Mouse (Mus musculus): ENCODE measurements at regions not wholly inside any gene's neighbourhood (a gene's known extent, or its start where the extent isn't known, plus 50 kb on each side); places are given as distances from the start of the nearest gene placed in this dataset.

GRCm38 (mm10) chr8:39780169-39780568 is 894.7 kb upstream of the Adam24 start:
- no peak for DNase-seq (ENCODE audit: extremely low read depth)

GRCm38 (mm10) chr8:39781424-39782161 is 893.3 kb upstream of the Adam24 start:
- Histone ChIP-seq H3K27ac (ENCODE audit: insufficient read depth, low read depth) (no peak overlapping the region), H3K4me1 (ENCODE audit: control insufficient read depth in 1 of 2, insufficient read depth in 2 of 2) (no peaks in the 10 kb centered on the region), H3K4me2 (ENCODE audit: insufficient read depth, low read depth, poor library complexity, severe bottlenecking) (no peak overlapping the region), H3K9me3 (replicated peaks; ENCODE audit: low read length) (no peaks in the 10 kb centered on the region), H3K27me3 (replicated peaks) (no peaks in the 10 kb centered on the region), H3K4me3 (replicated peaks in 1 of 3; ENCODE audit: low read depth in 2 of 3, low read length in 2 of 3, poor library complexity in 1 of 3) (no peak overlapping the region), H3K9ac (ENCODE audit: insufficient read depth, low read depth) (no peak overlapping the region), H3K36me3 (replicated peaks in 1 of 2; ENCODE audit: control insufficient read depth in 1 of 2, insufficient read depth in 1 of 2, low read length in 1 of 2) (no peaks in the 10 kb centered on the region), H3K79me2 (replicated peaks; ENCODE audit: control insufficient read depth, extremely low read depth, insufficient read depth, poor library complexity, severe bottlenecking) (no peaks in the 10 kb centered on the region)
- no peak for DNase-seq (ENCODE audit: extremely low read depth)
- in situ Hi-C loops (cut with MboI; ENCODE audit: low pct_ligation_motif_present, low pct_unique_long_range_greater_than_20kb, low sequenced_read_pairs) = no loop called here
- dilution Hi-C loops (cut with MboI; ENCODE audit: extremely low pct_ligation_motif_present, extremely low pct_unique_long_range_greater_than_20kb, low sequenced_read_pairs) = no loop called here
- no peak for TF ChIP-seq BHLHE40 (IDR thresholded peaks at IDR 0.05; ENCODE audit: low read depth, low read length)
- TF ChIP-seq MAX (IDR thresholded peaks at IDR 0.05; ENCODE audit: low read length) = no peak
- TF ChIP-seq MAFK (IDR thresholded peaks at IDR 0.05; ENCODE audit: insufficient replicate concordance, low read length) = no peak
- no peak for TF ChIP-seq RAD21 (IDR thresholded peaks at IDR 0.05; ENCODE audit: low read depth, low read length)
- no peak for TF ChIP-seq POLR2AphosphoS2 (IDR thresholded peaks at IDR 0.05; ENCODE audit: low read depth, low read length)
- no peak for TF ChIP-seq POLR2A (IDR thresholded peaks at IDR 0.05; ENCODE audit: low read depth, low read length)
- no peak for TF ChIP-seq JUND (conservative IDR thresholded peaks at IDR 0.05; ENCODE audit: low read depth, low read length)
- TF ChIP-seq ZNF384 (IDR thresholded peaks at IDR 0.05; ENCODE audit: low read depth, low read length) = no peak
- no peak for TF ChIP-seq E2F4 (IDR thresholded peaks at IDR 0.05; ENCODE audit: insufficient replicate concordance, low read depth, low read length)
- no peak for TF ChIP-seq CTCF (conservative IDR thresholded peaks at IDR 0.05 in 1 of 2, IDR thresholded peaks at IDR 0.05 in 1 of 2; ENCODE audit: low read depth in 2 of 2, low read length in 2 of 2)
- TF ChIP-seq MEF2A (IDR thresholded peaks at IDR 0.05; ENCODE audit: borderline replicate concordance, low read depth, low read length) = no peak
- TF ChIP-seq USF1 (IDR thresholded peaks at IDR 0.05; ENCODE audit: low read depth, low read length) = no peak
- no peak for TF ChIP-seq ZC3H11A (IDR thresholded peaks at IDR 0.05; ENCODE audit: low read depth, low read length)
- TF ChIP-seq TBP (conservative IDR thresholded peaks at IDR 0.05; ENCODE audit: low read depth, low read length) = no peak
- TF ChIP-seq CHD2 (IDR thresholded peaks at IDR 0.05; ENCODE audit: low read length) = no peak
- no peak for TF ChIP-seq NRF1 (IDR thresholded peaks at IDR 0.05; ENCODE audit: low read depth, low read length)
- no peak for TF ChIP-seq IRF4 (IDR thresholded peaks at IDR 0.05; ENCODE audit: low read depth, low read length)
- TF ChIP-seq SIN3A (IDR thresholded peaks at IDR 0.05; ENCODE audit: low read length) = no peak
- TF ChIP-seq KAT2A (IDR thresholded peaks at IDR 0.05; ENCODE audit: insufficient replicate concordance, low read length) = no peak
- TF ChIP-seq ETS1 (conservative IDR thresholded peaks at IDR 0.05; ENCODE audit: low read depth, low read length) = no peak

More at GRCm38 (mm10) chr8:39780169-39780568, 894.7 kb upstream of the Adam24 start:
- Histone ChIP-seq H3K9ac (ENCODE audit: insufficient read depth, low read depth) (no peak overlapping the region), H3K4me1 (ENCODE audit: control insufficient read depth in 1 of 2, insufficient read depth in 2 of 2) (no peaks in the 10 kb centered on the region), H3K79me2 (replicated peaks; ENCODE audit: control insufficient read depth, extremely low read depth, insufficient read depth, poor library complexity, severe bottlenecking) (no peaks in the 10 kb centered on the region), H3K36me3 (replicated peaks in 1 of 2; ENCODE audit: control insufficient read depth in 1 of 2, insufficient read depth in 1 of 2, low read length in 1 of 2) (no peaks in the 10 kb centered on the region), H3K27me3 (replicated peaks) (no peaks in the 10 kb centered on the region), H3K9me3 (replicated peaks; ENCODE audit: low read length) (no peaks in the 10 kb centered on the region), H3K4me2 (ENCODE audit: insufficient read depth, low read depth, poor library complexity, severe bottlenecking) (no peak overlapping the region), H3K4me3 (replicated peaks in 1 of 3; ENCODE audit: low read depth in 2 of 3, low read length in 2 of 3, poor library complexity in 1 of 3) (no peak overlapping the region), H3K27ac (ENCODE audit: insufficient read depth, low read depth) (no peak overlapping the region)
- in situ Hi-C loops (cut with MboI; ENCODE audit: low pct_ligation_motif_present, low pct_unique_long_range_greater_than_20kb, low sequenced_read_pairs) = no loop called here
- dilution Hi-C loops (cut with MboI; ENCODE audit: extremely low pct_ligation_motif_present, extremely low pct_unique_long_range_greater_than_20kb, low sequenced_read_pairs) = no loop called here
- TF ChIP-seq RCOR1 (conservative IDR thresholded peaks at IDR 0.05; ENCODE audit: low read depth, low read length) (no peak), USF1 (IDR thresholded peaks at IDR 0.05; ENCODE audit: low read depth, low read length) (no peak), UBTF (IDR thresholded peaks at IDR 0.05; ENCODE audit: low read depth, low read length) (no peak), ETS1 (conservative IDR thresholded peaks at IDR 0.05; ENCODE audit: low read depth, low read length) (no peak), MEF2A (IDR thresholded peaks at IDR 0.05; ENCODE audit: borderline replicate concordance, low read depth, low read length) (no peak), JUN (IDR thresholded peaks at IDR 0.05; ENCODE audit: insufficient read depth, low read depth, low read length) (no peak), TBP (conservative IDR thresholded peaks at IDR 0.05; ENCODE audit: low read depth, low read length) (no peak), ELF1 (IDR thresholded peaks at IDR 0.05; ENCODE audit: low read depth, low read length) (no peak), MYC (IDR thresholded peaks at IDR 0.05; ENCODE audit: low read depth, low read length) (no peak), MAZ (IDR thresholded peaks at IDR 0.05; ENCODE audit: low read depth, low read length) (no peak), KAT2A (IDR thresholded peaks at IDR 0.05; ENCODE audit: insufficient replicate concordance, low read length) (no peak)
